Mouse (Mus musculus) layer of hippocampus, adult 8-10 months (tissue): ENCODE measurements around the gene Pogk. TPM values are rescaled to one million over a fixed set of nuclear protein-coding genes. Genes with fewer than 3 reads are reported as not detected.

Experiments
- DNase-seq, 2 experiments: peaks; one replicate each; pipeline ENCODE4 v3.0.0; 2022; ENCODE audit warnings: low spot score in 2 of 2
- total RNA-seq, 4 experiments: library from RNA; stranded (reverse); gene quantifications; 2 replicates each; pipeline ENCODE4 v1.2.4; 2022

Pogk gene
- total RNA-seq: 10 to 100 TPM; 34.0 to 35.0 (median 34.4) TPM

GRCm38 (mm10) chr1:166409701-166410220 lies at the start of gene Pogk:
Pogk (minus strand) TSS chr1:166409863.
- DNase-seq: peak in 1 of 2 experiments; percentile 67

DNA sequence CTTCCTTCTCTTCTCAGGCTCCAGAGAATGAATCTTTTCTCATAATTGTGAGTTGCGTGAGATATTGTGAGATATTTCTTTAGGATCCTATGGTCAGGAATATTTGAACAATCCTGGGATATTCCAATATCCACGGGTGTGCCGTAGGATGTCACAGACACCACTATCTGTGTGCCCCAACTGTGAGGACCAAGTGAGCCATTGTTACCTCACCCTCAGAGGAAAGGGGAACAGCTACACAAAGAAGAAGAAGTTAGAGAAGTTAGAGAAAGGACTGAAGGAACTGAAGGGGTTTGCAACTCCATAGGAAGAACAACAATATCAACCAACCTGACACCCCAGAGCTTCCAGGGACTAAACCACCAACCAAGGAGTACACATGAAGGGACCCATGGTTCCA lies 32.3 kb upstream of the Pogk start:
- DNase-seq: no peak

DNA sequence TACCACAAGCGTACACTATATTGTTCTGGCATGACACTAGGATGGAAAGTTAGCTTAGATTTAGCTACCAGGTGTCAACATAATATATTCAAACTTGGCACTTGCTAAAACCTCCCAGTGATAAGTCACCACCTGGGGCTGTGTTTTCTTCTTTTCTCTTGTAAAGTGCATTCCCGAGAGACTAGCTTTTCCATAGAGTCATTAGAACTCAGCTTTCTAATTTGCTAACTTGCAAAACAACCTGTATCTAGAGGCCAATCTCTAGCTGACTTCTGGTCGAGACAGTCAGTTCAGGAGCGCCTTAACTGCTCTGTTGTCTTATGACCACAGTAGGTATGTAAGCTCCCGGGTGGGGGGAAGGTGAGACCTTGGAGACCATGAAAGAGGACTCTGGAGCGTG lies 29.8 kb upstream of the Pogk start:
- no peak for DNase-seq

GRCm38 (mm10) chr1:166429809-166430431 lies 20.3 kb upstream of the Pogk start:
- no peak for DNase-seq

DNA sequence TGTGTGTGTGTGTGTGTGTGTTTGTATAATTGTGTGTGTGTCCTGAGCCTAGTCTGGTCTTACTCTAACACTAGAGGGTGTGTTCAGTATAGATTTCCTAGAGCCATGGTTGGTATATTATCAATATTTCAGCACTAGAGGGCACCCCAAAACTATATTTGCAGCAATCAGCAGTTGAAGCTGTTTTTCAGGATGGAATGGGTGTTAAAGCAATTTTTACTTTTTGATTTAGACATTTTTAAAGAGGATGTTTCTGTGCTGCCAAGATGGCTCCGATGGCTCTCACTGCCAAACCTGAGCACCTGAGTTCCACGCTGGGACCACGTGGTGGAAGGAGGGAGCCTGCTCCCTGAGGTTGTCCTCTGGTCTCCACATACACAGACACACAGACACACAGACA lies 19.4 kb upstream of the Pogk start:
- DNase-seq: no peak

DNA sequence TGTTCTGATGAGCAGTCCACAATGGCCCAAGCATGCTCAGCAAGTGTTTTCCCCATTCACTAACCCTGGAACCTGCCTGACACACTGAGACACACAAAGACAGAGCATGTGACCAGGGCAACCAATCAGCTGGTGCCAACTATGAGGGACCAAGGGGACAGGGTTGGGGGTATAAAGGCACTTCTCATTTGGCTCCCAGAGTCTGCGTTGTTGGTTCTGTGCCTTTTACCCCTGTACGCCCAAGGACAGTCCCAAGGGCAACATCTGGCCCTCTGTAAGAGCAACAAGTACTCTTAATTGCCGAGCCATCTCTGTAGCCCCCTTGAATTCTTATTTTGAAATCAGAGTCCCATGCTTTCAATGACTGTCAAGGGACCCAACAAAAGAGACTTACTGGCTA lies 2.6 kb upstream of the Pogk start:
- no peak for DNase-seq

GRCm38 (mm10) chr1:166411541-166411940 lies 1.9 kb upstream of the Pogk start:
- DNase-seq: no peak

DNA sequence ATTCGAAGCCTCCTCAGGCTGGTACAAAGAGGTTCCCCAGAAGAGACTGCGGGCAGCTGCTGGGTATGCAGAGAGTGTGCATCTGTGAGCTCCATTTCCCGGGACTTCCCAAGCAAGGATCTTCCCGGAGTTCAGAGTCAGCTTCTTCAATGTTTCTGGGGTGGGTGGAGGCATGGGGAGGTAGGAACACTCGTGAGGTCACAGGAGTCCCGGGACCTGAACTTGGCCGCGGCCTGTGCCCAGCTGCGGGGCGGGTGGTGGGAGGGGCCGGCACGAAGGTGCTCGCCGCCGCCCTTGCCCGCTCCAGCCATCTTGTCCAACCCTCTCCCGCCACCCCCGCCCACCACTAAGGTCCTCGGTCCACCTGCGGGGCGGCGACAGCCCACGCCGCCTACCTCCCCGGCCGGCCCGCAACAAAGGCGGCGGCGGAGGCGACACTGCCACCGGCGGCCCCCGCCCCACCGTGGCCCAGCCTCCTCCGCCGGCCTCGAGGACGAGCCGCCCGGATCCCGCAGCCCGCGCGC lies 424 bp downstream of the Pogk start:
- DNase-seq: no peak

DNA sequence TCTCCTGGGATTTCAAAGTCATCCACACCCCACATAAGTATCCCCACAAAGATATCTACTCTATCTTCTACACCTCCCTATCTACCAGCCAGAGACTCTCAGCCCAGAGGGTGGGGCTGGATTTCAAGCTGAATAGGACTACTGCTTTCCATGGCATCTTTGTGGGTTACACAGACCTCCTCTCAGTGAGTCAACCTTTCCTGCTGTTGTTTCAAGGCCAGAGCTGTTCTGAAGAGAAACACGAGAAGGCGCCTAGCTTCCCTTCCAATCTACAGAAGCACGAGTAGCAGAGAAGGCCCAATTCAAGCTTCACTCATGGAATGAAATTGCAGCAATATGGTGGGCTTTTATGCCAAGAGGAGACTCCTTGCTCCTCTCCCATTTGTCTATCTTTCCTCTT lies 5.8 kb downstream of the Pogk start:
- peak in 1 of 2 experiments; percentile 1 for DNase-seq

DNA sequence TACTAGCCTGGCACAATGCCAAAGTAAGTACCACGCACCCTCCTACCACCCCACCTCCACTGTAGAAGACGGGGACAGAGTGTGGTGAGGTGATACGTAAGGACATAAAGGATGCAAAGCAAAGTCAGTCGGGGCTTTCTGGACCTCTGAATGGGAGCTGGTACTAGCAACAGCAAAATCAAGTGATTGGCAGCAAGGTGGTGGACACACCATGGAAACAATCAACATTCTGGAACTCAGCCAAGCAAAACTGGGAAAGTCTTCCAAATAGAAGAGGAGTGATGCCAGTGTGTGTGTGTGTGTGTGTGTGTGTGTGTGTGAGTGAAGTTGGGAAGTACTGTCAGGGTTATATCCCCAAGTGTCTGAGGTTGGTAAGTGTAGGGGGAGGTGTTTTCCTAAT lies 7.7 kb downstream of the Pogk start:
- peak; percentile 29 to 33 for DNase-seq

DNA sequence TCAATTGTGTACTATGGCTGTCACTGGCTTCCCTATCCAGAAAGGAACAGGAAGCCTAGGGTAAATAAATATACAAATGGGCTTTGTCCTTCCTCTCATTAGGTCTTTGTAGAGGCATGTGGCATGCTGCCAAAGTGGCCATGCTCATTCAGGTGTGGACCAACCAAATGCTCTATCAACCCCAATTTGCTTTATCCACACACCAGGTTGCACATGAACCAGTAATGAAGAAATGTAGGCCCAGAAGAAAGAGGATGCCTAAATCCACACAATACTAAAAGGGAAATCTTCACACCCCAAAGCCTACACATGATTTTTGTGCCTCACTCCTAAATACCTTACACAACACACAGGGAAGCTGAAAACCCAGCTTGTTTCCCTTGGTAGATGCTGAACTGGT lies 8.2 kb downstream of the Pogk start:
- peak in 1 of 2 experiments; percentile 3 for DNase-seq

- peak; percentile 1 to 3 for DNase-seq
Measured at GRCm38 (mm10) chr1:166396381-166396780, 13.3 kb downstream of the Pogk start.

- peak in 1 of 2 experiments; percentile 1 for DNase-seq
Measured at GRCm38 (mm10) chr1:166395661-166396060, 14.0 kb downstream of the Pogk start.

DNA sequence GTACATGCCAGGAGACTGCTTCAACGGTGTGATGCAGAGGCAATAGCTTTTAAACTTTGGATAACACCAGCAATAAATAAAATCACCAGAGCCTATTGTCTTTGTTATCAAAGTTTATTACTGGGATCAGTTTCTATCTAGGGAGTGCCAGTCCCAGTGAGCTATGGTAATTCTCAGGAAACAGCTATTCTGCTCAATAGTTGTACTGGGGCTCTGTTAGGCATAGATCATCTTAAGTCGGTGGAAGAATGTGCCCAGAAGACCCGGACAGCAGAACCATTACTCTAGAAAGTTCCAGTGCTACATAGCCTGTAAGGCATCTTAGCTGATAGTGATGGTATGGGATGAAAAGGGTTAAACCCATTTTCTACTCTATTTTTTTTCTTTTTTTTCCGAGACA lies 14.9 kb downstream of the Pogk start:
- DNase-seq: peak in 1 of 2 experiments; percentile 0

DNA sequence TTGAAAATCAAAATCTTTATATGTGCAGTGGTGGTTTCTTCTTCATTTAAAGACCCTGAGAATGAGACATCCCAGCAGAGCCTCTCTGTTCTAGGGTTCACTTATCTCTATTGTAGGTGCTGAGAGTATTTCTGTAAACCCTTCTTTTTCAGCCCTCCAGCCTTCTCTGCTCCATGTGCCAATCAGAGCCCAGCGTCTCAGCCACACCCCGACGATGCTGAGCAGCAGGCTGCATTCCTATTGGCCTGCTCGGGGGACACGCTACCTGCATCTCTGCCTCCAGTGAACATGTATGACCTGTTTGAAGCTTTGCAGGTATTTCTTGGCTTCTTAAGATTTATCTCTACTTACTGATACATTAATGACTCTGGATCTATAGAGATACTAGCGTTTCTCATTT lies 18.0 kb downstream of the Pogk start:
- DNase-seq: peak in 1 of 2 experiments; percentile 1

GRCm38 (mm10) chr1:166389406-166390125 lies 20.1 kb downstream of the Pogk start:
- no peak for DNase-seq

GRCm38 (mm10) chr1:166388511-166388910 lies 21.2 kb downstream of the Pogk start:
- peak in 1 of 2 experiments; percentile 1 for DNase-seq

GRCm38 (mm10) chr1:166385431-166385830 lies 24.2 kb downstream of the Pogk start:
- DNase-seq: peak in 1 of 2 experiments; percentile 42

GRCm38 (mm10) chr1:166384614-166385013 lies 25.0 kb downstream of the Pogk start:
- no peak for DNase-seq

- DNase-seq: no peak
Measured at GRCm38 (mm10) chr1:166382626-166383025, 27.0 kb downstream of the Pogk start.

GRCm38 (mm10) chr1:166381821-166382220 lies 27.8 kb downstream of the Pogk start:
- no peak for DNase-seq

- DNase-seq: no peak
Measured at GRCm38 (mm10) chr1:166381336-166381735, 28.3 kb downstream of the Pogk start.
